Mouse (Mus musculus): Measurements from ENCODE around the gene Bmp7. TPM values are rescaled to one million over a fixed set of nuclear protein-coding genes. Genes with fewer than 3 reads are reported as not detected.

The Bmp7 gene
- 31.1 and 34.4 TPM in 2 replicates for polyA plus RNA-seq (2012; rRNA removed)

- no peak for DNase-seq (ENCODE audit: low read depth)
These were observed at the start of gene Bmp7 for GRCm38 (mm10) chr2:172940003-172940798. Bmp7 (minus strand) TSS chr2:172940321.

GRCm38 (mm10) chr2:172982776-172983561 lies 42.8 kb upstream of the Bmp7 start:
- DNase-seq (ENCODE audit: low read depth): no peak

- no peak for DNase-seq (ENCODE audit: low read depth)
These were observed 39.7 kb upstream of the Bmp7 start for GRCm38 (mm10) chr2:172979666-172980345.

DNA sequence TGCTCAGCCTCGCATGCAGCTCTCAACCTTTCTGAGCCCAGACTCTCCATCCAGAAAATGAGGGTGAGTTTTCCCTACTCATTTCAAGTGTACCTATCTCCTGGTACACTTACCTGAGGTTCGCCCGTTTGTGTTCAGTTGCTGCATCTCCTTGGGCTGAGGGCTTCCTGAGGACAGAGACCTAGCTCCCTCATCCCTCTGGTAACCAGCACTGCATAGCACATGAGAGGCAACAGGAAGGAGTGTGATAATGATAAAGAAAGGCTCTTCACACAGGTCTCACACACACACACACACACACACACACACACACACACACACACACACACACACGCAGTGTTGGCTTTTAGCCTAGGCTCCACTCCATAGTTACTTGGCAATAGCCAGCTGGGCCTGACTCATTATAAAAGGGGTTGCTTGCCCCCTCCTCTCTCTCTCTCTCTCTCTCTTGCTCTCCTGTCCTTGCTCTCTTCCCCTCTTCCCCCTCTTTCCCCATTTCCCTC lies 38.1 kb upstream of the Bmp7 start:
- DNase-seq (ENCODE audit: low read depth): no peak

DNA sequence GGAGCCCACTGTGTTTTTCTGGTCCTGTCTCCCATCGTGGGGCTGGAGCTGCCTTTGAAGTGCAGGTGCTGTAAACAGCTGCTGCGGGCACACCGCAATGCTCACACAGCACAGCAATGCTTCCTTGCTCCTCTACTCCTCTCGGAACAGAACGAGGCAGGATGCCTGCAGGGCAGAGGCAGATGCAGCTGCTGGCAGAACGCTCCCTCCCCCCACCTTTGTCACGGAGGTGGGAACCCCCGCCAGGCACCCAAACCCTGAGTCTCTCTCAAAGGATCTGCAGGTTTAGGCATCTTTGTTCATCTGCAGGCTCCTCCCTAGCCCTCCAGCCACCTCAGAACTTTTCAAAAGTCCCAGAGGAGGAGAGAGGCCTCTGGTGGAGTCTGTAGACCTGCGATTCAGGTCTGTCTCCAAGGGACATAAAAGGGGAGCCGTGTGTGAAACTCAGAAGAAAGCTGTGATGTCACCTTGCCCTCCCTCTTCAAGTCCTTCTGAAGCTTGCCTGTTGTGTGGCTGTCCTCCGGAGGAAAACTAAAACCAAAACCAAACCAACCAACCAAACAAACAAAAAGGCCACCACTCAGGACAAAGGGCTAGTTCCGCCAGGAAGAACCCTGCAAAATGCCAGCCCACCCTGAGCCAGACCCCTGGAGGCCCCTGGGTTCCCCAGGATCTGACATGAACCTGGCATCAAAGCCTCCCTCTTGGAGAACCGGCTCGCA lies 37.4 kb upstream of the Bmp7 start, which contains the start of gene Spo11:
TSS of gene Spo11 (plus strand) at position 292 of the 722 bp plus-strand sequence.
- no peak for DNase-seq (ENCODE audit: low read depth)

GRCm38 (mm10) chr2:172976661-172977238 lies 36.6 kb upstream of the Bmp7 start:
- no peak for DNase-seq (ENCODE audit: low read depth)

GRCm38 (mm10) chr2:172975159-172975558 lies 35.0 kb upstream of the Bmp7 start:
- DNase-seq (ENCODE audit: low read depth): no peak

DNA sequence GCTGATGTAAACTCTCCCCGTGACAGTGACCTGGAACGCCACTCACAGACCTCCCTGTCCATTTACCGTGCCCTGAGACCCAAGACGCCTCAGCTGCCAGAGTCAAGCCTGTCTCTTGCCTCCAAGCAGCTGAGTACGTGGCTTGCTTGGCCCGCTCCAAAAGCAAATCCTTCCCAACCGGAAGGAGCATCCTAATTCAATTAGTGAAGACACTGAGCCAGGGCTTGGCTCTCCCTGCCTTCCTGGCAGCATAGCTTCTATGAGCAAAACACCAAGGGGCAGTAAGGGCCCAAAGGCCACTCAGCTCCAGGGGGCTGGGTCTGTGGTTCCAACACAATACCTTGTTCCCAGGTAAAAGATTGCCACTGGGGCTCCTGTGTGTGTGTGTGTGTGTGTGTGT lies 34.6 kb upstream of the Bmp7 start:
- DNase-seq (ENCODE audit: low read depth): no peak

DNA sequence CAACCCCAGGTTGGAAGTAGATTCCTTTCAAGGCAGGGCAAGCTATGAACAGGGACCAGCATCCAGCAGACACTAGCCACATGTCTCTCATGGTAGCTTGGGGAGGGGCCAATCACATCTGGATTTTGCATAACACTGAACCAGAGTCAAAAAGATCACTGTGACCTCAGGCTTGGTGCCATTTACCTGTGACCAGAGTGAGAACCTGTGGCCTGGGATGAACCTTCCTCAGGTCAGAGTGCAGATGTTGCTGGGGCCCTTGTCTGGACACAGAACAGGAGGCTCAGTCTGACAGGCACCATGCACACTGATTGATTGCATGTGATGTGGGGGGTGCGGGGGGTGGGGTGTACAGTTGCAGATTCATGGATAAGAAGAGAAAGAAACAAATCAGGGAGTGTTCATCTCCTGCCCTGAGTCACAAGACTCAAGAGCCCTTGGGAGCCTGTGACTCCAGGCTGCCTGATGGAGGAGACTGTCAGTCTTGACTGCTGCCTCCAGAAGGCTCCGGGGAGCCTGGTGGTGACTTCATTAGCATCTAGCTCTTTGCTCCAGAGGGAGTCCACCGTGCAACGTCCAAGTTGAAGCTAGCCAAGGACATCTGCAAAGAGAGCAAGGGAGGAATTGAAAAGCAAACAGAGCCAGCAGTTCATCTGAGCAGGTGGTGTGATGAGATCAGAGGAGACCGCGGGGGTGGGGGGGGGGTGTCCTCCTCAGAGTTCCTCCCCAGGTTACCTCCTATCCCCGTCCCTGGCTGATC lies 33.9 kb upstream of the Bmp7 start:
- DNase-seq (ENCODE audit: low read depth): no peak

DNA sequence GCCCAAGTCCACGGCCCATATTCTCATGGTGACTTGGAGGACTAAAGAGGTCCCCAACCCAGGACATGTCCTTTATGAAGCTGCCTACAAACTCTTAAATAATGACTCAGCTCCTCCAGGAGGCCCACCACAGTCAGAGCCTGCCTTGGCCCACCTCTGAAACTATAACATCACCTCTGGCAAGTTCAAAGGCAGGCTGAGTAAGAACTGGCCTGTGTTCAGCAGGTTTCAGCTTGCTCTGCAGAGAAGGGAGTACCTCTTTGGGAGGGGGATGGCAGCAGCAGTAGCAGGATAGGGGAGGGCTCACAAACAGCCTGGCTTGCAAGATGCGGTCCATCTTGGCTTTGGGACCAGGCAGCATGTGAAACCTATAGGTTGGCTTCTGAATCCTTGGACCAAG lies 31.7 kb upstream of the Bmp7 start:
- DNase-seq (ENCODE audit: low read depth): no peak

GRCm38 (mm10) chr2:172966480-172966879 lies 26.4 kb upstream of the Bmp7 start:
- no peak for DNase-seq (ENCODE audit: low read depth)

- DNase-seq (ENCODE audit: low read depth): no peak
These were observed 25.1 kb upstream of the Bmp7 start for GRCm38 (mm10) chr2:172965249-172965648.

- DNase-seq (ENCODE audit: low read depth): no peak
These were observed 21.1 kb upstream of the Bmp7 start for GRCm38 (mm10) chr2:172961211-172961610.

DNA sequence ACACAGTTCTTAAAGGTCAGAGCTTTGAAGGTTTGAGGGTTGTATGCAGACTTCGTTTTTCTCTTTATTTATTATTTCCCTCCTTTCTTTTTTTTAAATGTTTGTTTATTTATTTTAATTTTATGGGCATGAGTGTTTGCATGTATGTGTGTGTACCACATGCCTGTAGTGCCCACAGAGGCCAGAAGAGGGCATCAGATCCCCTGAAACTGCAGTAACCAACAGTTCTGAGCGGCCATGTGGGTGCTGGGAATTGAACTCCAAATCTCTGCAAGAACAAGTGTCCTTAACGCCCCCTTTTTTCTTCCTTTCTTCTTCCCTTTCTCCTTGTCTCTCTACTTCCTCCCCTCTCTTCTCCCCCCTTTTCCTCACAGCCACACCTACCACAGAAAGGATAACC lies 20.2 kb upstream of the Bmp7 start:
- DNase-seq (ENCODE audit: low read depth): no peak

- no peak for DNase-seq (ENCODE audit: low read depth)
These were observed 19.1 kb upstream of the Bmp7 start for GRCm38 (mm10) chr2:172959006-172959768.

- no peak for DNase-seq (ENCODE audit: low read depth)
These were observed 18.5 kb upstream of the Bmp7 start for GRCm38 (mm10) chr2:172958579-172958978.

DNA sequence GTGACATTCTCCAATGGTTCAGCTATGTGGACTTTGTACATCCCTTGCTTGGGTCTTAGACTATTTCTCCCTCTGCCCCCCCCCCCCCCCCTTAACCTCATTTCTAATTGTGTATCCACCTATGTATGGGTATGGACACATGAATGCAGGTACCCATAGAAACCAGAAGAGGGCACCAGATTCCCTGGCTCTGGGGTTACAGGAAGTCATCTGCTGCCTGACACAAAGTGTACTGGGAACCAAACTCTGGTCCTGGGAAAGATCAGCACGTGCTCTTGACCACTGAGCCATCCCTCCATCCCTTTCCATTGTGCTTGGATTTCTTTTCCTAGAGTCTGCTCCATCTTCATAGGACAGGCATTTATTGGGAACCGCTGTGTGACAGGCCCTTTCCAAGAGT lies 11.9 kb upstream of the Bmp7 start:
- DNase-seq (ENCODE audit: low read depth): no peak

DNA sequence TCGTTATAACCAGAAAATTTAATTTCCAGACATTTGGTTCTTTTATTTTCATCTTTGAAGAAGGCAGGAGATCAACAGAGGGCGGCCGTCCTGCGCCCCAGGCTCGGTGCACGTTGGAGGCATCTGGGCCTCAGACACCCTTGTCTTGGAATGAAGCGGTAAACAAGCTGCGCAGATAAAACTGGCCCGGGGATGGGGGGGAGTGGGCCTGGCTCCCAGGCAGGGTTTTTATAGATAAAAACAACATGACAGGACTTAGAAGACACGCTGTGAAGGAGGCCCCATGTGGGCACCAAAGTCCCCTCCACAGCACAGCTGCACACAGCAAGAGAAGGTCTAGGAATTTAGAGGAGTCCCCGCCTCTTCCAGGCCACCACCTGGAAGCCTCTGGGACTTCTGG lies 10.6 kb upstream of the Bmp7 start:
- no peak for DNase-seq (ENCODE audit: low read depth)

DNA sequence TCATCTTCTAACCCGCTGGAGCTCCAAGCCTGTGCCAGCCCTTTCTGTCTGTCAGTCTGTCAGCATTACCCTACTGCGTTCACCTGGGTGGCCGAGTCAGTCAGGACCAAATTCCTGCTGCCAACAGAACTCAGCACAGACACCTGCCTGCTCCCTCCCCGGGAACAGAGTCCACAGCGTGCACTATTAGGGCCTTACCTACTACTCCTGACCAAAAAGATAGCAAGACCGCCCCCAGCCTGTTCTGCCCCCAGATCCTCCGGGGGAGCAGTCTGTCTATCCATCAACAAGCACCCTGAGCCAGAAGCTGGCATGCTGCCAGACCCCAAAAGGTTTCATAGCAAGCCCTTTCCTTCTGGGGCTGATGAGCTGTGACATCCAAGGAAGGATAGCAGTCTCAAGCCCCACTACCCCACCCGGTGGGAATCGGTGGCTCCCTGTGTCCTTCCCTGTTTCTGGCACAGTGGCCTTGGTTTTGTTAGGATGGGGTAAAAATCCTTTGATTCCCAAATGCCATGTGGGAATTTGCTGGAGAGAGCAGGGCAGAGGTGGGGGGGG lies 10.1 kb upstream of the Bmp7 start:
- DNase-seq (ENCODE audit: low read depth): no peak
